Mouse (Mus musculus) ES-CJ7 (cell line): ENCODE results near the gene Plcd3.

Experiments
- DNase-seq: peaks from one replicate; pipeline ENCODE4 v3.0.0; 2011; ENCODE audit warnings: low read depth, low spot score

Gene Plcd3

GRCm38 (mm10) chr11:103020713-103021335 is 80.6 kb downstream of the Plcd3 start:
- no peak for DNase-seq
